Mouse (Mus musculus) midbrain, embryonic 11.5 days (tissue): ENCODE results near the gene Ncor2. TPM values are rescaled to one million over a fixed set of nuclear protein-coding genes. Genes with fewer than 3 reads are reported as not detected.

ENCODE experiments used
- ATAC-seq: fragments of 200-750 bp; cut with Nextera tagmentation; 2 replicates; pipeline ENCODE4 v1.8.0; 2017; ENCODE audit warnings: moderate TSS enrichment, moderate library complexity; ENCODE audit not compliant: low FRiP score
- DNase-seq: peaks from one replicate; pipeline ENCODE4 v3.0.0; 2015; ENCODE audit warnings: low spot score; ENCODE audit errors: missing footprints
- H3K27ac ChIP-seq: fragments of 300-500 bp; sonication (generic); 2 replicates; pipeline ENCODE4 v1.5.1; 2014; ENCODE audit warnings: low read depth, low read length
- H3K27me3 ChIP-seq: fragments of 300-500 bp; sonication (generic); 2 replicates; pipeline ENCODE4 v1.6.1; 2014; ENCODE audit warnings: mild to moderate bottlenecking, low read length, moderate library complexity, mixed read lengths; ENCODE audit not compliant: control insufficient read depth, insufficient read depth
- H3K36me3 ChIP-seq: fragments of 300-500 bp; sonication (generic); 2 replicates; pipeline ENCODE4 v1.6.1; 2014; ENCODE audit warnings: mild to moderate bottlenecking, low read length, moderate library complexity, mixed read lengths; ENCODE audit not compliant: control insufficient read depth, insufficient read depth
- H3K4me1 ChIP-seq: fragments of 300-500 bp; sonication (generic); 2 replicates; pipeline ENCODE4 v1.6.1; 2014; ENCODE audit warnings: low read length; ENCODE audit not compliant: control insufficient read depth, insufficient read depth
- H3K4me2 ChIP-seq: fragments of 300-500 bp; sonication (generic); 2 replicates; pipeline ENCODE4 v1.6.1; 2014; ENCODE audit warnings: mild to moderate bottlenecking, moderate library complexity
- H3K4me3 ChIP-seq: fragments of 300-500 bp; sonication (generic); 2 replicates; pipeline ENCODE4 v1.5.1; 2014; ENCODE audit warnings: low read depth, low read length
- H3K9ac ChIP-seq: fragments of 300-500 bp; sonication (generic); 2 replicates; pipeline ENCODE4 v1.6.1; 2014; ENCODE audit warnings: low read length
- H3K9me3 ChIP-seq: fragments of 300-500 bp; sonication (generic); 2 replicates; pipeline ENCODE4 v1.6.1; 2016; ENCODE audit warnings: low read length; ENCODE audit not compliant: control insufficient read depth
- WGBS: fragments of 180-500 bp; shearing (Covaris S2); extraction: QIAGEN DNeasy Blood & Tissue Kit; methylation state at CpG from one replicate; pipeline ENCODE4 v1.1.7; 2014; 5-methylcytosine and 5-hydroxymethylcytosine counted together
- polyA plus RNA-seq: library from polyadenylated mRNA; unstranded; fragments of >200 nt; fragmentation: Nextera tagmentation; extraction: Ambion mirVana; gene quantifications from 2 replicates; pipeline ENCODE4 v1.2.1, GENCODE M21; 2014

Gene Ncor2
- polyA plus RNA-seq, 1 experiment from 2014 or later: 13.4 TPM

- H3K4me1 ChIP-seq: no peaks in the 10 kb centered on the region
- H3K9ac ChIP-seq: no peak overlapping the region
- peaks cover 16% of the 10 kb centered on the region for H3K36me3 ChIP-seq
- ATAC-seq: no peak
- H3K27me3 ChIP-seq: no peaks in the 10 kb centered on the region
- WGBS: 83% methylated on average over 14 of the region's 14 CpGs
- H3K27ac ChIP-seq: peak overlapping the region; percentile 30; the same call in 1 of the 2 replicates
- no peak overlapping the region for H3K4me3 ChIP-seq
- no peak overlapping the region for H3K4me2 ChIP-seq
- H3K9me3 ChIP-seq: no peaks in the 10 kb centered on the region
- no peak for DNase-seq
Measured at GRCm38 (mm10) chr5:125095525-125096175, 83.4 kb downstream of the Ncor2 start.

GRCm38 (mm10) chr5:125093795-125094194 is 85.2 kb downstream of the Ncor2 start:
- peaks cover 6% of the 10 kb centered on the region; the same call in 1 of the 2 replicates for H3K9me3 ChIP-seq
- no peak for DNase-seq

GRCm38 (mm10) chr5:125088076-125088475 is 90.9 kb downstream of the Ncor2 start:
- H3K36me3 ChIP-seq: peaks cover 42% of the 10 kb centered on the region
- H3K27ac ChIP-seq: no peak overlapping the region
- H3K4me2 ChIP-seq: no peak overlapping the region
- no peak for DNase-seq
- H3K4me3 ChIP-seq: no peak overlapping the region
- no peak for ATAC-seq
- no peaks in the 10 kb centered on the region for H3K27me3 ChIP-seq
- no peaks in the 10 kb centered on the region for H3K4me1 ChIP-seq
- 71% methylated on average over 6 of the region's 6 CpGs for WGBS
- H3K9ac ChIP-seq: no peak overlapping the region
- H3K9me3 ChIP-seq: peaks cover 6% of the 10 kb centered on the region; the same call in 1 of the 2 replicates

More at GRCm38 (mm10) chr5:125093795-125094194, 85.2 kb downstream of the Ncor2 start:
- no peak overlapping the region for H3K4me3 ChIP-seq
- 56% methylated on average over 5 of the region's 5 CpGs for WGBS
- H3K4me1 ChIP-seq: no peaks in the 10 kb centered on the region
- no peak overlapping the region for H3K4me2 ChIP-seq
- peak overlapping the region; percentile 20; the same call in 1 of the 2 replicates for H3K27ac ChIP-seq
- peak; percentile 72 for ATAC-seq
- peaks cover 29% of the 10 kb centered on the region for H3K36me3 ChIP-seq
- H3K27me3 ChIP-seq: no peaks in the 10 kb centered on the region
- no peak overlapping the region for H3K9ac ChIP-seq

DNA sequence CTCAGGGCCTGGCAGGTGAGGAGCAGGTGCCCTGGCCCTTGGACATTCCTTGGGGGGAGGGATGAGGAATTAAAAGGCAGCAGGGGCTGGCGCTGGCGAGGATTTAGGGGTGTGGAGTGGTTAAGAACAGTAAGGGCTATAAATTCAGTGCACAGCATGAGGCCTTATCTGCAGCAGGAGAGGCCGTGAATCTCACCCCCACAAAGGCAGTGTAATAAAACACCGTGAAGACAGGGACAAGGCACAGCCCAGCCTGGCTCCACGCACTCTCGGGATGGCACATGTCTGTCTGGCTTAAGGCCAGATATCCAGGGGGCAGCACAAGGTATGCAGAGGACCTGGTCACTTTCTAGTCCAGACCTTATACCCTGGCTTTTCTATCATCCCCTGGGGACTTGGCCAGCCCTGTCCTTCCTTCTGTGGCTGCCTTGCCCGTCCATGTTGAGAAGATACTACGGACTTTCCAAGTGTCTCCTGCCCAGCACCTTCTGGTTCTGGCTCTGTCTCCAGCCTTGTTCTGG is 93.9 kb downstream of the Ncor2 start:
- H3K27ac ChIP-seq: no peak overlapping the region
- 87% methylated on average over 8 of the region's 8 CpGs for WGBS
- ATAC-seq (no peak), DNase-seq (no peak)
- H3K4me2 ChIP-seq: no peak overlapping the region
- H3K9me3 ChIP-seq: peaks cover 5% of the 10 kb centered on the region; the same call in 1 of the 2 replicates
- H3K27me3 ChIP-seq: no peaks in the 10 kb centered on the region
- no peaks in the 10 kb centered on the region for H3K4me1 ChIP-seq
- H3K9ac ChIP-seq: no peak overlapping the region
- peaks cover 29% of the 10 kb centered on the region for H3K36me3 ChIP-seq
- no peak overlapping the region for H3K4me3 ChIP-seq

DNA sequence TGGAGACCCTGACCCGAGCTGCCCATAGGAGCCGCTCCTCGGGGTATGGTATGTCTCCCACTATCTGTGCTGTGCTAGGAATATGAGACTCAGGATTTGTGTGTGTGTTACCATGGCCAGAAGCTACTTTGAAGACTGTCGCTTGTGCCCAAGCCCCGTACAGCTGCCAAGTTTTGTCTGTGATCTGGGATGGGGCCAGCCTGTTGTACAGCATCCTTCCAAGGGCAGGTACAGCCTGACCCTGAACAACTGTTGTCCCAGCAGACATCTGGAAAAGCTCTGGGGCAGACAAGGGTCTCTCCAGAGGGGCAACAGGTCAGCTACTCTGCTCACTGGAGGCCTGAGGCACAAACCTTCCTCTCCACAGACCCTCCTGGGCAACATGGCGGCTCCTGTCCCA is 95.3 kb downstream of the Ncor2 start:
- Histone ChIP-seq H3K9ac (no peak overlapping the region), H3K27me3 (no peaks in the 10 kb centered on the region), H3K27ac (no peak overlapping the region), H3K4me3 (no peak overlapping the region), H3K9me3 (no peaks in the 10 kb centered on the region), H3K36me3 (peaks cover 20% of the 10 kb centered on the region), H3K4me1 (no peaks in the 10 kb centered on the region), H3K4me2 (no peak overlapping the region)
- DNase-seq: no peak
- no peak for ATAC-seq
- WGBS: 93% methylated on average over 6 of the region's 6 CpGs

GRCm38 (mm10) chr5:125081318-125082101 is 97.5 kb downstream of the Ncor2 start:
- Histone ChIP-seq H3K27ac (no peak overlapping the region), H3K27me3 (no peaks in the 10 kb centered on the region), H3K9me3 (no peaks in the 10 kb centered on the region), H3K4me3 (no peak overlapping the region), H3K36me3 (peaks cover 14% of the 10 kb centered on the region), H3K9ac (no peak overlapping the region), H3K4me1 (no peaks in the 10 kb centered on the region), H3K4me2 (no peak overlapping the region)
- 82% methylated on average over 21 of the region's 21 CpGs for WGBS
- DNase-seq (no peak), ATAC-seq (0 out of 2 replicates have a peak, but pooled peaks have one; percentile 19)

DNA sequence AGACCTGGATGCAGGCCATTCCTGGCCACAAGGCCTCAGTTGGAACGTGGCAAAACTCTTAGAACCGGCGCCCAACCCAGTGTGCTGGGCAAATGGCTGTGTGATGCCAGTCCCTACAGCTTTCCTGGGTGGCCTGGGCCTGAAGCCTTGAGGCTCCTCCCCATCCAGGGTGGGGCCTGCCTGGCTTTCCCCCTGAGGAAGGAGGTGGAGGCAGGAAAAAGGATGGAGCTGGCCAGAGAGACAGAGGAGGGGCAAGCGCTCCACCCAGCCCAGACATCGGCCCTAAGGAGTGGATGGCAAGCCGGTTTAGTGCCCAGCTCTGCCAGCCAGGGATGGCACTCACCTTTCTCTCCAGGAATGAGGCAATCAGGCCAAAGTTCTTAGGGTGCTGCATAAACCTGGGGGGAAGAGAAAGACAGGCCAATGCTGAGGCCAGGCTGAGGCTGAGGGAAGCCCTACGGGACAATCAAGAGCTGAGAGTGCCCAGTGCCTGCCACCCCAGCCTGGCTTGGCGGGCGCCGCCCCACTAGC is 98.2 kb downstream of the Ncor2 start:
- Histone ChIP-seq H3K9me3 (no peaks in the 10 kb centered on the region), H3K4me1 (no peaks in the 10 kb centered on the region), H3K4me2 (no peak overlapping the region), H3K27ac (no peak overlapping the region), H3K9ac (no peak overlapping the region), H3K36me3 (peaks cover 11% of the 10 kb centered on the region), H3K4me3 (no peak overlapping the region), H3K27me3 (no peaks in the 10 kb centered on the region)
- whole genome bisulfite sequencing: 91% methylated on average over 10 of the region's 10 CpGs
- ATAC-seq (no peak), DNase-seq (no peak)

GRCm38 (mm10) chr5:125080352-125080751 is 98.7 kb downstream of the Ncor2 start:
- 90% methylated on average over 4 of the region's 4 CpGs for WGBS

GRCm38 (mm10) chr5:125078220-125078619 is 100.8 kb downstream of the Ncor2 start:
- 90% methylated on average over 5 of the region's 5 CpGs for WGBS
- H3K9me3 ChIP-seq: no peaks in the 10 kb centered on the region
- H3K4me3 ChIP-seq: no peak overlapping the region
- no peak overlapping the region for H3K4me2 ChIP-seq
- no peaks in the 10 kb centered on the region for H3K4me1 ChIP-seq
- peaks cover 4% of the 10 kb centered on the region for H3K36me3 ChIP-seq
- no peak overlapping the region for H3K9ac ChIP-seq
- ATAC-seq (no peak), DNase-seq (no peak)
- H3K27ac ChIP-seq: no peak overlapping the region
- H3K27me3 ChIP-seq: no peaks in the 10 kb centered on the region

More at GRCm38 (mm10) chr5:125080352-125080751, 98.7 kb downstream of the Ncor2 start:
- H3K27ac ChIP-seq: no peak overlapping the region
- peaks cover 10% of the 10 kb centered on the region for H3K36me3 ChIP-seq
- H3K9me3 ChIP-seq: no peaks in the 10 kb centered on the region
- no peaks in the 10 kb centered on the region for H3K4me1 ChIP-seq
- no peak overlapping the region for H3K9ac ChIP-seq
- no peaks in the 10 kb centered on the region for H3K27me3 ChIP-seq
- ATAC-seq: no peak
- H3K4me2 ChIP-seq: no peak overlapping the region
- H3K4me3 ChIP-seq: no peak overlapping the region
- no peak for DNase-seq
